Comparison of ENCODE assay signal across 22 mouse cellular contexts in the genomic region with DNA sequence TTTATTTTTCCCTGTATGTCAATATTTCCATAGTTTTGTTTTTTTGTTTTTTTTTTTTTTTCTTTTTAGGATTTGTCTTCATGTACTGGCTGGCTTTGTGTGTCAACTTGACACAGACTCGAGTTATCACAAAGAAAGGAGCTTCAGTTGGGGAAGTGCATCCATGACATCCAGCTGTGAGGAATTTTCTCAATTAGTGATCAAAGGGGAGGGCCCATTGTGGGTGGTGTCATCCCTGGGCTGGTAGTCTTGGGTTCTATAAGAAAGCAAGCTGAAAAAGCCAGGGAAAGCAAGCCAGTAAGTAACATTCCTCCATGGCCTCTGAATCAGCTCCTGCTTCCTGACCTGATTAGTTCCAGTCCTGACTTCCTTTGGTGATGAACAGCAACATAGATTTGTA.
A peak's percentile ranks its signal among the peaks of the same experiment; 100 is the strongest.
DNase-seq lines count a peak whose midpoint lies in the region; ATAC-seq lines count a peak whose summit lies in the region.
"Had no signal": no experiment of that assay in that cellular context is flagged by ENCODE, and none has a peak within 500 bp of the region (broad histone marks: within the 10 kb centered on the region; RNA-seq: fewer than 3 reads in every experiment).

No protein-coding gene starts in this region.

- no peak overlapping the region for H3K4me2 ChIP-seq in embryonic facial prominence, embryonic 11.5 days (ENCODE audit: low read depth, low read length)
- H3K4me2 ChIP-seq: embryonic facial prominence, embryonic 13.5 days; embryonic facial prominence, embryonic 15.5 days; forebrain, embryonic 13.5 days; forebrain, embryonic 15.5 days had no signal

- H3K9me3 ChIP-seq in embryonic facial prominence, embryonic 11.5 days (replicated peaks; ENCODE audit: control insufficient read depth, low read length) = no peaks in the 10 kb centered on the region
- H3K9me3 ChIP-seq in embryonic facial prominence, embryonic 10.5 days = no peaks in the 10 kb centered on the region
- H3K9me3 ChIP-seq in forebrain, embryonic 10.5 days = peaks cover 4% of the 10 kb centered on the region; the same call in 1 of the 2 replicates
- H3K9me3 ChIP-seq: embryonic facial prominence, embryonic 15.5 days; forebrain, embryonic 13.5 days had no signal

- no peak for ATAC-seq in embryonic facial prominence, embryonic 11.5 days (replicated peaks; ENCODE audit: insufficient number of reproducible peaks, low FRiP score, low TSS enrichment, low read depth)
- ATAC-seq in activated CD4-positive, CD25-positive, alpha-beta regulatory T cell, adult 4 months = no peak
- ATAC-seq: forebrain, embryonic 13.5 days; forebrain, embryonic 15.5 days; forebrain, postnatal 0 days; Patski had no signal

- WGBS in embryonic facial prominence, embryonic 11.5 days = 12% methylated on average over 1 of the region's 1 CpGs
- 22% methylated on average over 1 of the region's 1 CpGs for WGBS in embryonic facial prominence, embryonic 10.5 days
- 22% methylated on average over 1 of the region's 1 CpGs for WGBS in forebrain, embryonic 10.5 days

- peak; percentile 3 for DNase-seq in embryonic facial prominence, embryonic 11.5 days (ENCODE audit: low spot score)
- no peak for DNase-seq in embryonic facial prominence, embryonic 10.5 days (ENCODE audit: low spot score)
- DNase-seq in retina, embryonic 14.5 days (ENCODE audit: low spot score) = peak; percentile 60
- no peak for DNase-seq in forebrain, embryonic 10.5 days (ENCODE audit: extremely low spot score, low spot score)
- DNase-seq: adrenal gland, adult 2 months; adrenal gland, postnatal 10 days; adrenal gland, postnatal 25 days; cerebellum, adult 11 months; cerebellum, adult 18-20 months; cerebellum, adult 8-10 months; cerebellum, adult 9-11 months; cerebellum, postnatal 14 days; cerebellum, postnatal 36 days; embryo, embryonic 11 days; forebrain, postnatal 0 days had no signal

- no peak overlapping the region for H3K4me3 ChIP-seq in embryonic facial prominence, embryonic 11.5 days (ENCODE audit: low read depth, low read length)
- H3K4me3 ChIP-seq in embryonic facial prominence, embryonic 10.5 days = no peak overlapping the region
- no peak overlapping the region for H3K4me3 ChIP-seq in forebrain, embryonic 10.5 days
- H3K4me3 ChIP-seq: embryonic facial prominence, embryonic 13.5 days; embryonic facial prominence, embryonic 15.5 days; erythroblast, embryonic 14.5 days; forebrain, embryonic 13.5 days; forebrain, embryonic 15.5 days had no signal

- H3K36me3 ChIP-seq in embryonic facial prominence, embryonic 11.5 days (replicated peaks; ENCODE audit: control insufficient read depth, insufficient read depth, low read depth, low read length) = no peaks in the 10 kb centered on the region
- H3K36me3 ChIP-seq in embryonic facial prominence, embryonic 10.5 days (replicated peaks) = no peaks in the 10 kb centered on the region
- H3K36me3 ChIP-seq in forebrain, embryonic 10.5 days (replicated peaks) = no peaks in the 10 kb centered on the region
- H3K36me3 ChIP-seq: embryonic facial prominence, embryonic 13.5 days; embryonic facial prominence, embryonic 15.5 days; forebrain, embryonic 15.5 days had no signal

- H3K9ac ChIP-seq in embryonic facial prominence, embryonic 11.5 days (replicated peaks; ENCODE audit: low read length) = no peak overlapping the region
- H3K9ac ChIP-seq: embryonic facial prominence, embryonic 13.5 days; embryonic facial prominence, embryonic 15.5 days; forebrain, embryonic 13.5 days; forebrain, embryonic 15.5 days; forebrain, postnatal 0 days had no signal

- no peaks in the 10 kb centered on the region for H3K4me1 ChIP-seq in embryonic facial prominence, embryonic 11.5 days (ENCODE audit: control insufficient read depth, insufficient read depth, low read length)
- no peaks in the 10 kb centered on the region for H3K4me1 ChIP-seq in embryonic facial prominence, embryonic 10.5 days
- no peaks in the 10 kb centered on the region for H3K4me1 ChIP-seq in forebrain, embryonic 10.5 days
- H3K4me1 ChIP-seq: embryonic facial prominence, embryonic 15.5 days; forebrain, embryonic 13.5 days; forebrain, embryonic 15.5 days had no signal

- no peak overlapping the region for H3K27ac ChIP-seq in embryonic facial prominence, embryonic 11.5 days (replicated peaks; ENCODE audit: low read depth, low read length)
- no peak overlapping the region for H3K27ac ChIP-seq in embryonic facial prominence, embryonic 10.5 days (replicated peaks)
- H3K27ac ChIP-seq in forebrain, embryonic 10.5 days = no peak overlapping the region
- H3K27ac ChIP-seq: embryonic facial prominence, embryonic 13.5 days; embryonic facial prominence, embryonic 15.5 days; forebrain, embryonic 13.5 days; forebrain, embryonic 15.5 days had no signal

- no peaks in the 10 kb centered on the region for H3K27me3 ChIP-seq in embryonic facial prominence, embryonic 11.5 days (ENCODE audit: control insufficient read depth, insufficient read depth, low read length)
- no peaks in the 10 kb centered on the region for H3K27me3 ChIP-seq in embryonic facial prominence, embryonic 10.5 days (replicated peaks; ENCODE audit: low read depth, poor library complexity, severe bottlenecking)
- H3K27me3 ChIP-seq in forebrain, embryonic 10.5 days (ENCODE audit: poor library complexity, severe bottlenecking) = no peaks in the 10 kb centered on the region
- H3K27me3 ChIP-seq: embryonic facial prominence, embryonic 13.5 days; embryonic facial prominence, embryonic 15.5 days; forebrain, embryonic 13.5 days; forebrain, embryonic 15.5 days; Patski had no signal

Comparison
In these comparisons a context has a peak if more than half of its experiments do, and no peak if none do; other contexts are left out.
1. DNase-seq: peak in embryonic facial prominence, embryonic 11.5 days (single experiment) and retina, embryonic 14.5 days (single experiment); none in embryonic facial prominence, embryonic 10.5 days (single experiment) and forebrain, embryonic 10.5 days (single experiment).